Mouse (Mus musculus): Measurements from ENCODE around the gene Gm49711.
"Not testable (repeated sequence)": the region's sequence is repeated elsewhere in the genome, so short reads cannot be mapped to it uniquely, and the experiment has no call there.

GRCm38 (mm10) chr16:92210316-92210715, 152.2 kb downstream of the Gm49711 start:
- TF ChIP-seq CTCF (IDR thresholded peaks at IDR 0.05; ENCODE audit: low read depth, low read length); GATA1 (IDR thresholded peaks at IDR 0.05; ENCODE audit: borderline replicate concordance, low read length); TAL1 (conservative IDR thresholded peaks at IDR 0.05; ENCODE audit: low read depth, low read length); POLR2AphosphoS5 (IDR thresholded peaks at IDR 0.05; ENCODE audit: insufficient replicate concordance, low read depth, low read length): not testable (repeated sequence)

Measured in G1E (cell line).